Mouse (Mus musculus) spleen, adult 2 months (tissue): ENCODE results near the gene Pml.

Experiments
- CTCF ChIP-seq: fragments of 200-500 bp; IDR thresholded peaks from 2 replicates; pipeline ENCODE4 v1.5.1; 2011; ENCODE audit warnings: mild to moderate bottlenecking, inconsistent platforms; ENCODE audit not compliant: insufficient read depth, insufficient read length, insufficient replicate concordance; ENCODE audit errors: extremely low read depth
- POLR2A ChIP-seq: fragments of 200-500 bp; IDR thresholded peaks from 2 replicates; pipeline ENCODE4 v1.6.1; 2011; ENCODE audit warnings: low read depth, low read length, inconsistent platforms

DNA sequence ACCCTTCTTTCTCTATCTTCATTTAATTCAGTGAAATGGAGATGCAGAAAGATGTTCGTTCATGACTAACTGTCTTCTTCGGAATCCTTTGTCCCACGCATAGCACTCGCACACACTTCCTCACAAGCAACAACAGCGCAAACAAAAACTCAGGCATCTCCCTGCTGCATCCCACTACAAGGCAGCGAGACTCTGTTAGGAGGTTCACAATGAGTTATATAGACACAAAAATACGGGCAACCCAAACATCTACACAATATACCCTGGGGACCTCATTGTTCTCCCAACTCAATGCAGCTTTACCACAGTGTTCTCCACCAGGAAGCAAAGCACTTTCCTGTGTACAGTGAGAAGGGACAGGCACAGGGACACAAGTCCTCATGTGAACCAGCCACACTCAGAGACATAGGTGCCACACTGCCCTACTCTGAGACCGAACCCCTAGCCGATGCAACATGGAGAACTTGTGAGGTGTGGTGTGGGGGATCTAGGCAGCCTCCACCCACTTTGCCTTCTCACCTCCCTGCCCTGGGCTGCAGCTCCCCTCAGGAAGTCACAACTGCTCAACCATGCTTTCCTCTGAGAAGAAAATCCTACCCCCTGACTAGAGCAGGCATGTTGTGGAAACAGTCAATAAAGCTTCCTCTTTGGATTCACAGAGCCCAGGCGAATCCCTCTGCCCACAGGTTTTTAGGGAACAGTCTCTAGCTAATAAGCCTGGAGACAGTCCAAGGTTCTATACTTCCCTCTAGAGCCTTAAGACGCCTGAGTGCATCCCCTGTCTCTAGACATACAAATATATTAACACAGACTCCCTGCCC, 49.1 kb downstream of the Pml start:
- TF ChIP-seq CTCF = no peak
- no peak for TF ChIP-seq POLR2A
